Mouse (Mus musculus): ENCODE results near the gene Insig1. TPM values are rescaled to one million over a fixed set of nuclear protein-coding genes. Genes with fewer than 3 reads are reported as not detected.

The Insig1 gene
- polyA plus RNA-seq, 1 experiment, result 37.4 TPM

GRCm38 (mm10) chr5:28081822-28082221 is 10.7 kb downstream of the Insig1 start:
- H3K4me1 ChIP-seq (ENCODE audit: control insufficient read depth, insufficient read depth, low read length), result no peaks in the 10 kb centered on the region
- TF ChIP-seq POLR2A (IDR thresholded peaks at IDR 0.05; ENCODE audit: borderline replicate concordance, low read depth, low read length), result no peak
- no peak for TF ChIP-seq CTCF (IDR thresholded peaks at IDR 0.05; ENCODE audit: low read depth, low read length)
- no peak overlapping the region for H3K4me3 ChIP-seq (ENCODE audit: insufficient read depth, low read length)
- no peak overlapping the region for H3K27ac ChIP-seq (ENCODE audit: insufficient read depth, low read depth, low read length)

GRCm38 (mm10) chr5:28082312-28082711 is 11.1 kb downstream of the Insig1 start:
- H3K4me1 ChIP-seq (ENCODE audit: control insufficient read depth, insufficient read depth, low read length), result no peaks in the 10 kb centered on the region
- no peak for TF ChIP-seq POLR2A (IDR thresholded peaks at IDR 0.05; ENCODE audit: borderline replicate concordance, low read depth, low read length)
- TF ChIP-seq CTCF (IDR thresholded peaks at IDR 0.05; ENCODE audit: low read depth, low read length), result no peak
- no peak overlapping the region for H3K27ac ChIP-seq (ENCODE audit: insufficient read depth, low read depth, low read length)
- no peak overlapping the region for H3K4me3 ChIP-seq (ENCODE audit: insufficient read depth, low read length)

- no peaks in the 10 kb centered on the region for H3K4me1 ChIP-seq (ENCODE audit: control insufficient read depth, insufficient read depth, low read length)
- no peak overlapping the region for H3K4me3 ChIP-seq (ENCODE audit: insufficient read depth, low read length)
- no peak overlapping the region for H3K27ac ChIP-seq (ENCODE audit: insufficient read depth, low read depth, low read length)
- TF ChIP-seq POLR2A (IDR thresholded peaks at IDR 0.05; ENCODE audit: borderline replicate concordance, low read depth, low read length) (no peak), CTCF (IDR thresholded peaks at IDR 0.05; ENCODE audit: low read depth, low read length) (no peak)
Observed at GRCm38 (mm10) chr5:28082796-28083195, 11.6 kb downstream of the Insig1 start.

- no peak for TF ChIP-seq CTCF (IDR thresholded peaks at IDR 0.05; ENCODE audit: low read depth, low read length)
- no peak for TF ChIP-seq POLR2A (IDR thresholded peaks at IDR 0.05; ENCODE audit: borderline replicate concordance, low read depth, low read length)
- Histone ChIP-seq H3K4me3 (ENCODE audit: insufficient read depth, low read length) (no peak overlapping the region), H3K27ac (ENCODE audit: insufficient read depth, low read depth, low read length) (no peak overlapping the region), H3K4me1 (ENCODE audit: control insufficient read depth, insufficient read depth, low read length) (no peaks in the 10 kb centered on the region)
Observed at GRCm38 (mm10) chr5:28084743-28085142, 13.6 kb downstream of the Insig1 start.

- Histone ChIP-seq H3K4me1 (ENCODE audit: control insufficient read depth, insufficient read depth, low read length) (peaks cover 7% of the 10 kb centered on the region), H3K4me3 (ENCODE audit: insufficient read depth, low read length) (no peak overlapping the region), H3K27ac (ENCODE audit: insufficient read depth, low read depth, low read length) (no peak overlapping the region)
- TF ChIP-seq POLR2A (IDR thresholded peaks at IDR 0.05; ENCODE audit: borderline replicate concordance, low read depth, low read length), result no peak
- no peak for TF ChIP-seq CTCF (IDR thresholded peaks at IDR 0.05; ENCODE audit: low read depth, low read length)
Observed at GRCm38 (mm10) chr5:28090547-28090946, 19.4 kb downstream of the Insig1 start.

GRCm38 (mm10) chr5:28092327-28092726 is 21.2 kb downstream of the Insig1 start:
- Histone ChIP-seq H3K4me1 (ENCODE audit: control insufficient read depth, insufficient read depth, low read length) (peaks cover 12% of the 10 kb centered on the region), H3K4me3 (ENCODE audit: insufficient read depth, low read length) (no peak overlapping the region), H3K27ac (ENCODE audit: insufficient read depth, low read depth, low read length) (no peak overlapping the region)
- TF ChIP-seq CTCF (IDR thresholded peaks at IDR 0.05; ENCODE audit: low read depth, low read length) (no peak), POLR2A (IDR thresholded peaks at IDR 0.05; ENCODE audit: borderline replicate concordance, low read depth, low read length) (no peak)

- Histone ChIP-seq H3K27ac (ENCODE audit: insufficient read depth, low read depth, low read length) (no peak overlapping the region), H3K4me1 (ENCODE audit: control insufficient read depth, insufficient read depth, low read length) (peaks cover 12% of the 10 kb centered on the region), H3K4me3 (ENCODE audit: insufficient read depth, low read length) (no peak overlapping the region)
- TF ChIP-seq POLR2A (IDR thresholded peaks at IDR 0.05; ENCODE audit: borderline replicate concordance, low read depth, low read length) (no peak), CTCF (IDR thresholded peaks at IDR 0.05; ENCODE audit: low read depth, low read length) (peak; percentile 86)
Observed at GRCm38 (mm10) chr5:28093874-28094273, 22.7 kb downstream of the Insig1 start.

GRCm38 (mm10) chr5:28094393-28094792 is 23.2 kb downstream of the Insig1 start:
- Histone ChIP-seq H3K4me1 (ENCODE audit: control insufficient read depth, insufficient read depth, low read length) (peaks cover 12% of the 10 kb centered on the region), H3K27ac (ENCODE audit: insufficient read depth, low read depth, low read length) (no peak overlapping the region), H3K4me3 (ENCODE audit: insufficient read depth, low read length) (no peak overlapping the region)
- TF ChIP-seq CTCF (IDR thresholded peaks at IDR 0.05; ENCODE audit: low read depth, low read length), result no peak
- no peak for TF ChIP-seq POLR2A (IDR thresholded peaks at IDR 0.05; ENCODE audit: borderline replicate concordance, low read depth, low read length)

GRCm38 (mm10) chr5:28094846-28095245 is 23.7 kb downstream of the Insig1 start:
- Histone ChIP-seq H3K4me3 (ENCODE audit: insufficient read depth, low read length) (no peak overlapping the region), H3K4me1 (ENCODE audit: control insufficient read depth, insufficient read depth, low read length) (peaks cover 12% of the 10 kb centered on the region), H3K27ac (ENCODE audit: insufficient read depth, low read depth, low read length) (no peak overlapping the region)
- TF ChIP-seq POLR2A (IDR thresholded peaks at IDR 0.05; ENCODE audit: borderline replicate concordance, low read depth, low read length), result no peak
- no peak for TF ChIP-seq CTCF (IDR thresholded peaks at IDR 0.05; ENCODE audit: low read depth, low read length)

- H3K4me1 ChIP-seq (ENCODE audit: control insufficient read depth, insufficient read depth, low read length), result peaks cover 12% of the 10 kb centered on the region
- no peak for TF ChIP-seq CTCF (IDR thresholded peaks at IDR 0.05; ENCODE audit: low read depth, low read length)
- TF ChIP-seq POLR2A (IDR thresholded peaks at IDR 0.05; ENCODE audit: borderline replicate concordance, low read depth, low read length), result no peak
Observed at GRCm38 (mm10) chr5:28095671-28096070, 24.5 kb downstream of the Insig1 start.

GRCm38 (mm10) chr5:28106966-28107365 is 35.8 kb downstream of the Insig1 start:
- no peaks in the 10 kb centered on the region for H3K4me1 ChIP-seq (ENCODE audit: control insufficient read depth, insufficient read depth, low read length)
- no peak overlapping the region for H3K4me3 ChIP-seq (ENCODE audit: insufficient read depth, low read length)
- no peak overlapping the region for H3K27ac ChIP-seq (ENCODE audit: insufficient read depth, low read depth, low read length)
- TF ChIP-seq POLR2A (IDR thresholded peaks at IDR 0.05; ENCODE audit: borderline replicate concordance, low read depth, low read length), result no peak
- no peak for TF ChIP-seq CTCF (IDR thresholded peaks at IDR 0.05; ENCODE audit: low read depth, low read length)

More at GRCm38 (mm10) chr5:28095671-28096070, 24.5 kb downstream of the Insig1 start:
- Histone ChIP-seq H3K4me3 (ENCODE audit: insufficient read depth, low read length) (no peak overlapping the region), H3K27ac (ENCODE audit: insufficient read depth, low read depth, low read length) (no peak overlapping the region)

Data from bone marrow macrophage, adult 2 months (primary cell).